Mouse (Mus musculus) midbrain, embryonic 10.5 days (tissue): Measurements from ENCODE around the gene Zfp462. TPM values are rescaled to one million over a fixed set of nuclear protein-coding genes. Genes with fewer than 3 reads are reported as not detected.
"Not testable (repeated sequence)": the region's sequence is repeated elsewhere in the genome, so short reads cannot be mapped to it uniquely, and the experiment has no call there.

Source experiments
- DNase-seq: peaks from one replicate; pipeline ENCODE4 v3.0.0-alpha.2; 2017; ENCODE audit warnings: low spot score
- H3K27ac ChIP-seq: fragments of 300-500 bp; sonication (generic); replicated peaks from 2 replicates; pipeline ENCODE4 v1.5.1; 2016; ENCODE audit warnings: mild to moderate bottlenecking
- H3K27me3 ChIP-seq: fragments of 300-500 bp; sonication (generic); 2 replicates; pipeline ENCODE4 v1.6.1; 2016; ENCODE audit warnings: low read depth, mild to moderate bottlenecking; ENCODE audit not compliant: poor library complexity, severe bottlenecking
- H3K36me3 ChIP-seq: fragments of 300-500 bp; sonication (generic); 2 replicates; pipeline ENCODE4 v1.6.1; 2016; ENCODE audit warnings: mild to moderate bottlenecking, moderate library complexity
- H3K4me1 ChIP-seq: fragments of 300-500 bp; sonication (generic); 2 replicates; pipeline ENCODE4 v1.6.1; 2016
- H3K4me3 ChIP-seq: fragments of 300-500 bp; sonication (generic); 2 replicates; pipeline ENCODE4 v1.5.1; 2016; ENCODE audit warnings: mild to moderate bottlenecking, moderate library complexity
- H3K9me3 ChIP-seq: fragments of 300-500 bp; sonication (generic); replicated peaks from 2 replicates; pipeline ENCODE4 v1.6.1; 2016; ENCODE audit warnings: mild to moderate bottlenecking
- WGBS: fragments of 180-500 bp; shearing (Covaris S2); methylation state at CpG from one replicate; pipeline ENCODE4 v1.1.7; 2016; 5-methylcytosine and 5-hydroxymethylcytosine counted together
- polyA plus RNA-seq: library from polyadenylated mRNA; unstranded; fragments of >200 nt; fragmentation: Nextera tagmentation; extraction: Ambion mirVana; gene quantifications from 2 replicates; pipeline ENCODE4 v1.2.1, GENCODE M21; 2016

The Zfp462 gene
- 13.9 and 15.7 TPM in 2 replicates for polyA plus RNA-seq

- DNase-seq, result peak; percentile 86
- WGBS, result under 1% methylated on average over 43 of the region's 43 CpGs
- peak within 1 kb of the TSS; percentile 77 for H3K4me3 ChIP-seq
- no peaks in the 10 kb centered on the region for H3K9me3 ChIP-seq
- H3K36me3 ChIP-seq, result no peaks in the 10 kb centered on the region
- no peaks in the 10 kb centered on the region for H3K27me3 ChIP-seq
- peaks cover 15% of the 10 kb centered on the region for H3K4me1 ChIP-seq
- H3K27ac ChIP-seq, result peak within 1 kb of the TSS; percentile 99
Measured at GRCm38 (mm10) chr4:54944921-54945430, at the start of gene Zfp462. Gene Zfp462, plus strand, starts transcription at chr4:54945048.

- Histone ChIP-seq H3K4me1 (peaks cover under 1% of the 10 kb centered on the region; the same call in 1 of the 2 replicates), H3K36me3 (no peaks in the 10 kb centered on the region), H3K27ac (no peak overlapping the region), H3K27me3 (no peaks in the 10 kb centered on the region), H3K4me3 (no peak overlapping the region), H3K9me3 (no peaks in the 10 kb centered on the region)
- no peak for DNase-seq
- 92% methylated on average over 4 of the region's 4 CpGs for WGBS
Measured at GRCm38 (mm10) chr4:54896017-54896416, 48.8 kb upstream of the Zfp462 start.

GRCm38 (mm10) chr4:54904641-54905040, 40.2 kb upstream of the Zfp462 start:
- no peak overlapping the region for H3K4me3 ChIP-seq
- peaks cover 4% of the 10 kb centered on the region; the same call in 1 of the 2 replicates for H3K4me1 ChIP-seq
- H3K9me3 ChIP-seq, result no peaks in the 10 kb centered on the region
- DNase-seq, result no peak
- no peaks in the 10 kb centered on the region for H3K27me3 ChIP-seq
- no peaks in the 10 kb centered on the region for H3K36me3 ChIP-seq
- WGBS, result 92% methylated on average over 8 of the region's 8 CpGs
- no peak overlapping the region for H3K27ac ChIP-seq

- no peaks in the 10 kb centered on the region for H3K9me3 ChIP-seq
Measured at GRCm38 (mm10) chr4:54905399-54905953, 39.4 kb upstream of the Zfp462 start.

GRCm38 (mm10) chr4:54910300-54910699, 34.5 kb upstream of the Zfp462 start:
- Histone ChIP-seq H3K4me3 (no peak overlapping the region), H3K4me1 (no peaks in the 10 kb centered on the region), H3K27ac (no peak overlapping the region), H3K9me3 (no peaks in the 10 kb centered on the region), H3K27me3 (no peaks in the 10 kb centered on the region), H3K36me3 (no peaks in the 10 kb centered on the region)
- DNase-seq, result no peak
- WGBS, result 89% methylated on average over 3 of the region's 3 CpGs

More at GRCm38 (mm10) chr4:54905399-54905953, 39.4 kb upstream of the Zfp462 start:
- 86% methylated on average over 7 of the region's 7 CpGs for WGBS
- H3K27ac ChIP-seq, result no peak overlapping the region
- H3K4me3 ChIP-seq, result no peak overlapping the region
- no peak for DNase-seq
- H3K36me3 ChIP-seq, result no peaks in the 10 kb centered on the region
- no peaks in the 10 kb centered on the region for H3K27me3 ChIP-seq
- peaks cover 4% of the 10 kb centered on the region; the same call in 1 of the 2 replicates for H3K4me1 ChIP-seq

- WGBS, result 89% methylated on average over 3 of the region's 3 CpGs
- H3K36me3 ChIP-seq, result no peaks in the 10 kb centered on the region
Measured at GRCm38 (mm10) chr4:54918276-54918675, 26.6 kb upstream of the Zfp462 start.

GRCm38 (mm10) chr4:54923386-54923785, 21.5 kb upstream of the Zfp462 start:
- no peak overlapping the region for H3K27ac ChIP-seq
- DNase-seq, result no peak
- H3K36me3 ChIP-seq, result no peaks in the 10 kb centered on the region
- no peaks in the 10 kb centered on the region for H3K4me1 ChIP-seq
- no peaks in the 10 kb centered on the region for H3K9me3 ChIP-seq
- H3K27me3 ChIP-seq, result no peaks in the 10 kb centered on the region
- no peak overlapping the region for H3K4me3 ChIP-seq
- WGBS, result 92% methylated on average over 2 of the region's 2 CpGs

More at GRCm38 (mm10) chr4:54918276-54918675, 26.6 kb upstream of the Zfp462 start:
- Histone ChIP-seq H3K9me3 (no peaks in the 10 kb centered on the region), H3K4me1 (no peaks in the 10 kb centered on the region), H3K4me3 (no peak overlapping the region), H3K27me3 (no peaks in the 10 kb centered on the region), H3K27ac (no peak overlapping the region)
- DNase-seq, result no peak

- 86% methylated on average over 2 of the region's 2 CpGs for WGBS
- H3K27me3 ChIP-seq, result no peaks in the 10 kb centered on the region
Measured at GRCm38 (mm10) chr4:54924306-54924705, 20.5 kb upstream of the Zfp462 start.

GRCm38 (mm10) chr4:54926456-54926855, 18.4 kb upstream of the Zfp462 start:
- 88% methylated on average over 5 of the region's 5 CpGs for WGBS
- H3K4me3 ChIP-seq, DNase-seq, H3K36me3 ChIP-seq, H3K27ac ChIP-seq, H3K4me1 ChIP-seq, H3K9me3 ChIP-seq, H3K27me3 ChIP-seq: not testable (repeated sequence)

More at GRCm38 (mm10) chr4:54924306-54924705, 20.5 kb upstream of the Zfp462 start:
- Histone ChIP-seq H3K4me1 (no peaks in the 10 kb centered on the region), H3K36me3 (no peaks in the 10 kb centered on the region), H3K27ac (no peak overlapping the region), H3K9me3 (no peaks in the 10 kb centered on the region), H3K4me3 (no peak overlapping the region)
- DNase-seq, result no peak

- H3K27ac ChIP-seq, H3K27me3 ChIP-seq, H3K4me1 ChIP-seq, H3K9me3 ChIP-seq, DNase-seq, H3K4me3 ChIP-seq, H3K36me3 ChIP-seq: not testable (repeated sequence)
- 83% methylated on average over 8 of the region's 8 CpGs for WGBS
Measured at GRCm38 (mm10) chr4:54927321-54928062, 17.4 kb upstream of the Zfp462 start.

GRCm38 (mm10) chr4:54929686-54930085, 15.2 kb upstream of the Zfp462 start:
- Histone ChIP-seq H3K4me1 (no peaks in the 10 kb centered on the region), H3K9me3 (no peaks in the 10 kb centered on the region), H3K4me3 (no peak overlapping the region), H3K36me3 (no peaks in the 10 kb centered on the region), H3K27me3 (no peaks in the 10 kb centered on the region), H3K27ac (no peak overlapping the region)
- WGBS, result 84% methylated on average over 2 of the region's 2 CpGs
- DNase-seq, result no peak

GRCm38 (mm10) chr4:54932668-54933067, 12.2 kb upstream of the Zfp462 start:
- no peak overlapping the region for H3K27ac ChIP-seq
- H3K36me3 ChIP-seq, result no peaks in the 10 kb centered on the region
- H3K4me3 ChIP-seq, result no peak overlapping the region
- H3K27me3 ChIP-seq, result no peaks in the 10 kb centered on the region
- no peaks in the 10 kb centered on the region for H3K4me1 ChIP-seq
- DNase-seq, result no peak
- WGBS, result 57% methylated on average over 2 of the region's 2 CpGs
- H3K9me3 ChIP-seq, result no peaks in the 10 kb centered on the region

GRCm38 (mm10) chr4:54937161-54937560, 7.7 kb upstream of the Zfp462 start:
- Histone ChIP-seq H3K4me1 (no peaks in the 10 kb centered on the region), H3K27ac (no peak overlapping the region), H3K36me3 (no peaks in the 10 kb centered on the region), H3K9me3 (no peaks in the 10 kb centered on the region), H3K4me3 (no peak overlapping the region), H3K27me3 (no peaks in the 10 kb centered on the region)
- no peak for DNase-seq
- 90% methylated on average over 1 of the region's 1 CpGs for WGBS
